Mouse (Mus musculus): Measurements from ENCODE around the gene Plppr5.

GRCm38 (mm10) chr3:117708788-117709187 is 134.2 kb downstream of the Plppr5 start:
- TF ChIP-seq POLR2A (IDR thresholded peaks at IDR 0.05; ENCODE audit: insufficient read depth, low read depth, low read length) (no peak), CTCF (IDR thresholded peaks at IDR 0.05; ENCODE audit: insufficient read depth, low read depth, low read length) (no peak)
